Mouse (Mus musculus) fat pad, adult 2 months (tissue): Measurements from ENCODE around the gene C1qtnf1.

ENCODE experiments used
- DNase-seq: peaks from one replicate; pipeline ENCODE4 v3.0.0-alpha.2; 2011; ENCODE audit warnings: low read depth, low spot score; ENCODE audit errors: extremely low read depth

C1qtnf1 gene

DNA sequence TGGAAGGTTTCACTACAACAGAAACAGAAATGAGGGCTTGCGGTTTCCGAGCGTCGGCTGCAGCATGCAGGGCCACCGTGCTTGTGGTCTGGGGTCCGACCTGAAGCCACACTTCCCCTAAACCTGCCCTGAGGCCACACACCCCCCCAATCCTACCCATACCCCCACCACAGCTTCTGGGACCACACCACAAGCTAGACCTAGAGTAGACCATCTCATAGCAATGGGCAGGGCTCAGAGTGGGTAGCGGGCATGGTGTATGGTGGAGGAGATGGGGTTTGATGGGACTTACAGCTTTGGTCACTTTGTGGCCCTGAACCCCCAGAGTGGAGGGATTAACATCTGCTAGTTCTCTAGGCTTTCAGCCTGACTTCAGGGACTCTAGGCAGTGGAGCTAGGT is 63.2 kb downstream of the C1qtnf1 start:
- DNase-seq = no peak

DNA sequence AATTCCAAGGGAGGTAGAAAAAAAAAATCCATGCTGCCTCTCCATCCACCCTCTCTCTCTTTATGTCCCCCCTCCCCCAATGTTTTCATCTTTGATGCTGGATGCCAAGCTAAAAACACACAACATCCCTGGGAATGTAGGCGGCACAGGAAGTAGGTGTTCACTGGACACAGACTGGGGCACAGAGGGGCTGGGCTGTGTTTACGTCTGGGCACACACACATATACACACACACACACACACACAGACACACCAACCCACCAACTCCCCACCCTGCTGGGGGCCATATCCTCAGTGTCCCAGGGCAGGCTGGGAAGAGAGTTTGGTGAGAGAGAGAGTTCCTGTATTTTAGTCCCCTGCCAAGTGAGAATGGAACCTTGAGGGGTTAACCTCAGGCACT is 65.5 kb downstream of the C1qtnf1 start:
- no peak for DNase-seq

DNA sequence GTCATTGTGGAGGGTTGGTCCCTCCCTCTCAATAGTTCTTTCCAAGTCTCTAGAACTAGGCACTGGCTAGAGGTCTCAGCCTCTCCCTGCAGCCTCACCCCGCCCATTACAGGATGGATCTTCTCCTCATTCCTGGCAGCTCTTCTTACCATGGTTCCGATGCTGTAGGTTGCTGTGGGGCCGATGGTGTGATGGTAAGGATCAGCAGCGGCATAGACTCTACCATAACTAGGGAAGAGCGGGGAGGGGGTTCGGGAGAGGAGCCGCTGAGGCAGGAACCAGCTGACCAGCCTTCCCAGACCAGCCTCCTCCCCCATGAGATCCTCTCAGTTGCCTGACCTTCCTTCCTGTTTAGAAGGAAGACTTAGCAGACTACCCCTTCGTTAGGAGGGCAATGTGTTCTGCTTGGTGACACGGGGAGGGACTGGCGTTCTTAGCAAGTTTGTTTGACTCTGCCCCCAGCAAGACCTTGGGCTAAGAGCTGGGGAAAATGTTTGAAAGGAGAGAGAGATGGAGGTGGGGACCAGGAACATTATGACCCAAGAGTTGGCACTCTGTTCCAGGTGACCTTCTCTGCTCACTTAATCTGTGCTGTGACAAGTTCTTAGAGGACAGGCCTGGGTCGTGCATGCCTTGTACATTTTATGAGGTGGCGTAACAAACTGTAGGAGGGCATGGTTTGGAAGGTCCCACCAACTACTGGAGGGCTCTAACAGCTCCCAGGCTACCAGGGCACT is 66.2 kb downstream of the C1qtnf1 start:
- DNase-seq = no peak

DNA sequence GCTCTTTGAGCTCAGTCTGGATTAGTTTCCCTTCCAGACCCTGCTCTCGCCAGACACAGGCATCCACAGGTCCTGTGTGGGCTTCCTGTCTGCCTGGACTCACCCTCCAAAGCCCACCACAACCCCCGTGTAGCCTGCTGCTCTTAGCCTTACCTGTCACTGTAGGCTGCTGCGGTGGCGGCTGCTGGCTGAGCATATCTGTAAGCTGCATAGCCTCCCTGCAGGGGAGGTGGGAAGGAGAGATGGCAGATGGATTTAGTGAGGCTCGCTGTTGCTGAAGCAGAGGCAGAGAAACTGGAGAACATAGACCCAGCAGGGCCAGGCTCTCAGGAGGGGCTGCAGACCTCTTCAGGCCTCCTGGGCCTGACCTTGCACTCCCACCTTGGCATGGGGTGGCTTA is 67.1 kb downstream of the C1qtnf1 start:
- DNase-seq = no peak

DNA sequence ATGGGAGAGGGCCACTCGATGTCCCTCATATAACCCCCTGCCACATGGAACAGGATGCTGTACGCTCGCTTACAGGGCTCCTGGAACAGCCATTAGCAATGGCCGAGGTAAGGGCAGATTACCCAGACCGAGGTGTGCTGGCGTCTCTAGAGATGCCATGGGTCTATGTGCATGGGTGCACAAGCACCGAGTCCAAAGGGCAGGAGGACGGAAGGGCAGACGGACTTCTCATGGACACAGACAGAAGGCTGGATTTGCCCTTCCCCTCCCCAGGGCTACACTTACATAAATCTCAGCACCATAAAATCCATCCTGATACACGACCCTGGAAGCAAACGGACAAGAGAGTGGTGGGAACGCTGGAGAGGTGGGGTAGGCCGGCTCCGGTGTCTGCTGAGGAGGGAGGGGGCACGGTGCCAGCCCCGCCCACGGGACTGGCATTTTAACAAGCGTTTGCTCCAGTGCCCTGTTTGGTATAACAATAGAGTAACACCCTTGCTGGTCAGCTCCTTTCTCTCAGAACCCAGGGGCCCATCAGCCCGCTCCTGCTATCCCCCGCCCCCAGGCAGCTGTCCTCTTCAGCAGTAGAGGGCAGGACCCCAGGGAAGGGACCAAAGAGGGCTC is 68.2 kb downstream of the C1qtnf1 start:
- no peak for DNase-seq
